Mouse (Mus musculus): ENCODE data around the gene Ddx3x. TPM values are rescaled to one million over a fixed set of nuclear protein-coding genes. Genes with fewer than 3 reads are reported as not detected.

Gene Ddx3x
- total and polyA plus RNA-seq, 3 experiments = 104 to 329 (median 196) TPM

GRCm38 (mm10) chrX:13306190-13306589 is 25.4 kb downstream of the Ddx3x start:
- Histone ChIP-seq H3K27ac (ENCODE audit: insufficient read depth, low read depth) (no peak overlapping the region), H3K9ac (ENCODE audit: insufficient read depth, low read depth) (no peak overlapping the region), H3K4me2 (ENCODE audit: insufficient read depth, low read depth, poor library complexity, severe bottlenecking) (no peak overlapping the region), H3K36me3 (replicated peaks in 1 of 2; ENCODE audit: control insufficient read depth in 1 of 2, insufficient read depth in 1 of 2, low read length in 1 of 2) (no peaks in the 10 kb centered on the region), H3K9me3 (replicated peaks; ENCODE audit: low read length) (no peaks in the 10 kb centered on the region), H3K79me2 (replicated peaks; ENCODE audit: control insufficient read depth, extremely low read depth, insufficient read depth, poor library complexity, severe bottlenecking) (no peaks in the 10 kb centered on the region), H3K4me1 (ENCODE audit: control insufficient read depth in 1 of 2, insufficient read depth in 2 of 2) (peaks cover 0 to 1% of the 10 kb centered on the region in 2 experiments; a peak in 1 of 4 replicates), H3K27me3 (replicated peaks) (no peaks in the 10 kb centered on the region), H3K4me3 (replicated peaks in 1 of 3; ENCODE audit: low read depth in 2 of 3, low read length in 2 of 3, poor library complexity in 1 of 3) (no peak overlapping the region)
- dilution Hi-C loops (cut with MboI; ENCODE audit: extremely low pct_ligation_motif_present, extremely low pct_unique_long_range_greater_than_20kb, low sequenced_read_pairs) = no loop called here
- in situ Hi-C loops (cut with MboI; ENCODE audit: low pct_ligation_motif_present, low pct_unique_long_range_greater_than_20kb, low sequenced_read_pairs) = no loop called here
- DNase-seq (ENCODE audit: extremely low read depth) = no peak
- TF ChIP-seq MAX (IDR thresholded peaks at IDR 0.05; ENCODE audit: low read length) = no peak

- H3K4me2 ChIP-seq (ENCODE audit: insufficient read depth, low read depth, poor library complexity, severe bottlenecking) = no peak overlapping the region
- dilution Hi-C loops (cut with MboI; ENCODE audit: extremely low pct_ligation_motif_present, extremely low pct_unique_long_range_greater_than_20kb, low sequenced_read_pairs) = no loop called here
- H3K27me3 ChIP-seq (replicated peaks) = no peaks in the 10 kb centered on the region
- H3K4me3 ChIP-seq (replicated peaks in 1 of 3; ENCODE audit: low read depth in 2 of 3, low read length in 2 of 3, poor library complexity in 1 of 3) = no peak overlapping the region
- DNase-seq (ENCODE audit: extremely low read depth) = peak; percentile 53
- in situ Hi-C loops (cut with MboI; ENCODE audit: low pct_ligation_motif_present, low pct_unique_long_range_greater_than_20kb, low sequenced_read_pairs) = no loop called here
- no peaks in the 10 kb centered on the region for H3K36me3 ChIP-seq (replicated peaks in 1 of 2; ENCODE audit: control insufficient read depth in 1 of 2, insufficient read depth in 1 of 2, low read length in 1 of 2)
- no peaks in the 10 kb centered on the region for H3K79me2 ChIP-seq (replicated peaks; ENCODE audit: control insufficient read depth, extremely low read depth, insufficient read depth, poor library complexity, severe bottlenecking)
- no peak for TF ChIP-seq ZC3H11A (IDR thresholded peaks at IDR 0.05; ENCODE audit: low read depth, low read length)
- no peak for TF ChIP-seq UBTF (IDR thresholded peaks at IDR 0.05; ENCODE audit: low read depth, low read length)
- no peak for TF ChIP-seq KAT2A (IDR thresholded peaks at IDR 0.05; ENCODE audit: insufficient replicate concordance, low read length)
- TF ChIP-seq MAFK (IDR thresholded peaks at IDR 0.05; ENCODE audit: insufficient replicate concordance, low read length) = no peak
- TF ChIP-seq IRF4 (IDR thresholded peaks at IDR 0.05; ENCODE audit: low read depth, low read length) = no peak
- TF ChIP-seq ZNF384 (IDR thresholded peaks at IDR 0.05; ENCODE audit: low read depth, low read length) = no peak
- no peak for TF ChIP-seq NELFE (IDR thresholded peaks at IDR 0.05; ENCODE audit: low read depth, low read length)
- TF ChIP-seq POLR2A (IDR thresholded peaks at IDR 0.05; ENCODE audit: low read depth, low read length) = no peak
- no peak for TF ChIP-seq JUND (conservative IDR thresholded peaks at IDR 0.05; ENCODE audit: low read depth, low read length)
- no peak for TF ChIP-seq TBP (conservative IDR thresholded peaks at IDR 0.05; ENCODE audit: low read depth, low read length)
- TF ChIP-seq HCFC1 (IDR thresholded peaks at IDR 0.05; ENCODE audit: low read depth, low read length) = no peak
- no peak for TF ChIP-seq PAX5 (IDR thresholded peaks at IDR 0.05; ENCODE audit: low read length)
- TF ChIP-seq JUN (IDR thresholded peaks at IDR 0.05; ENCODE audit: insufficient read depth, low read depth, low read length) = no peak
- TF ChIP-seq GABPA (IDR thresholded peaks at IDR 0.05; ENCODE audit: insufficient replicate concordance, low read depth, low read length) = no peak
- no peak for TF ChIP-seq RCOR1 (conservative IDR thresholded peaks at IDR 0.05; ENCODE audit: low read depth, low read length)
- H3K27ac ChIP-seq (ENCODE audit: insufficient read depth, low read depth) = no peak overlapping the region
- H3K9me3 ChIP-seq (replicated peaks; ENCODE audit: low read length) = no peaks in the 10 kb centered on the region
- H3K4me1 ChIP-seq (ENCODE audit: control insufficient read depth in 1 of 2, insufficient read depth in 2 of 2) = peaks cover 0 to 7% of the 10 kb centered on the region in 2 experiments; a peak in 1 of 4 replicates
- no peak overlapping the region for H3K9ac ChIP-seq (ENCODE audit: insufficient read depth, low read depth)
Observed at GRCm38 (mm10) chrX:13311396-13311795, 30.6 kb downstream of the Ddx3x start.
